Mouse (Mus musculus): ENCODE results near the gene Mtrf1. TPM values are rescaled to one million over a fixed set of nuclear protein-coding genes. Genes with fewer than 3 reads are reported as not detected.
"Not testable (repeated sequence)": the region's sequence is repeated elsewhere in the genome, so short reads cannot be mapped to it uniquely, and the experiment has no call there.

Mtrf1 gene
- polyA plus RNA-seq, 1 experiment from 2014 or later: 11.4 TPM

DNA sequence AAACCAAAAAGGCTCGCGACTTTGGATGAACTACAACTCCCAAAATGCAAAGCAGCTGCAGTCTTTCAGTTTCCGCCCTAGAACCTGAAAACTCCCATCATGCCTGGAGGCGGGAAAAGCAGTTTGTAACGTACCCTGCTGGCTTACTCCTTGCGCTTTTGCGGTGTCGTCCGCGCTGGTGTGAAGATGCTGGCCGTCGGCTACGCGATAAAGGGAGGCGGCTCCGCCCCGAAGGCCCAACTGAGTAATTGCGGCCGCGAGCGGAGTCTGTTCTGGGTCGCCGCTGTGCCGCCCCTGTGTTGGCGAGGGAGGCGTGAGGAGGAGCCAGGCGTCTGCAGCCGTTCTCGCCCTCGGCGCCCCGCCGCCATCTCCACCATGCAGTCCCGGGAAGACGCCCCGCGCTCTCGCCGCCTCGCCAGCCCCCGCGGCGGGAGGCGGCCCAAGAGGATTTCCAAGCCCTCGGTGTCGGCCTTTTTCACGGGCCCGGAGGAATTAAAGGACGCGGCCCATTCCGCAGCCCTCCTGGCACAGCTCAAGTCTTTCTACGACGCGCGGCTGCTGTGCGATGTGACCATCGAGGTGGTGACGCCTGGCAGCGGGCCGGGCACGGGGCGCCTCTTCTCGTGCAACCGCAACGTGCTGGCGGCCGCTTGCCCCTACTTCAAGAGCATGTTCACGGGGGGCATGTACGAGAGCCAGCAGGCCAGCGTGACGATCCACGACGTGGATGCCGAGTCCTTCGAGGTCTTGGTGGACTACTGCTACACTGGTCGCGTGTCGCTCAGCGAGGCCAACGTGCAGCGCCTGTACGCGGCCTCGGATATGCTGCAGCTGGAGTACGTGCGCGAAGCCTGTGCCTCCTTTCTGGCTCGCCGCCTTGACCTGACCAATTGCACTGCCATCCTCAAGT is 54.4 kb downstream of the Mtrf1 start, which contains the start of gene Kbtbd6:
TSS of gene Kbtbd6 (plus strand) at position 155 of the 910 bp plus-strand sequence.
- peak; percentile 87 for ATAC-seq (ENCODE audit: insufficient number of reproducible peaks, insufficient read depth, low FRiP score, low TSS enrichment, low read depth)

GRCm38 (mm10) chr14:79452591-79452934 is 55.0 kb downstream of the Mtrf1 start:
- H3K36me3 ChIP-seq, H3K9ac ChIP-seq, H3K4me1 ChIP-seq, H3K4me3 ChIP-seq, H3K4me2 ChIP-seq, H3K27me3 ChIP-seq, H3K9me3 ChIP-seq, H3K27ac ChIP-seq: not testable (repeated sequence)
- 0 out of 2 replicates have a peak, but pooled peaks have one; percentile 28 for ATAC-seq (ENCODE audit: insufficient number of reproducible peaks, insufficient read depth, low FRiP score, low TSS enrichment, low read depth)
- 95% methylated on average over 8 of the region's 10 CpGs for WGBS

More for the DNA sequence above, 54.4 kb downstream of the Mtrf1 start, which contains the start of gene Kbtbd6:
- H3K4me3 ChIP-seq: peak within 1 kb of the TSS; percentile 55
- H3K4me1 ChIP-seq, H3K27ac ChIP-seq, H3K36me3 ChIP-seq, H3K9me3 ChIP-seq, H3K27me3 ChIP-seq: not testable (repeated sequence)
- H3K4me2 ChIP-seq: peak within 1 kb of the TSS; percentile 68
- peak within 1 kb of the TSS; percentile 68 for H3K9ac ChIP-seq
- WGBS: 19% methylated on average over 42 of the region's 89 CpGs

DNA sequence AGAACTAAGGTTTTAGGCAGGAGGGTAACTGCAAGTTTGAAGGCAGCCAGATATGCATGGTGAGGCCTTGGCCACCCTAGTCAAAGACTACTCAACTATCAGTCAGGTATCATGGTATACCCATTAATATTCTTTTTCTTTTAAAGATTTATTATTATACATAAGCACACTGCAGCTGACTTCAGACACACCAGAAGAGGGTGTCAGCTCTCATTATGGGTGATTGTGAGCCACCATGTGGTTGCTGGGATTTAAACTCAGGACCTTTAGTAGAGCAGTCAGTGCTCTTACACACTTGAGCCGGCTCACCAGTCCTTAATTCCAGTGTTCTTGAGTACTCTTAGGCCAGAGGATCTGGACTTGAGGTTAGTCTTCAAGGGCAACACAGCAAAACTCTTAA is 62.8 kb downstream of the Mtrf1 start:
- no peak overlapping the region for H3K27ac ChIP-seq
- no peak overlapping the region for H3K9ac ChIP-seq
- H3K9me3 ChIP-seq: no peaks in the 10 kb centered on the region
- H3K36me3 ChIP-seq: peaks cover 45% of the 10 kb centered on the region
- H3K4me3 ChIP-seq: no peak overlapping the region
- H3K27me3 ChIP-seq: no peaks in the 10 kb centered on the region
- no peak overlapping the region for H3K4me2 ChIP-seq
- ATAC-seq (ENCODE audit: insufficient number of reproducible peaks, insufficient read depth, low FRiP score, low TSS enrichment, low read depth): no peak
- WGBS: 90% methylated on average over 1 of the region's 1 CpGs
- H3K4me1 ChIP-seq: no peaks in the 10 kb centered on the region

- no peak overlapping the region for H3K4me2 ChIP-seq
- no peaks in the 10 kb centered on the region for H3K27me3 ChIP-seq
- 90% methylated on average over 4 of the region's 4 CpGs for WGBS
- H3K27ac ChIP-seq: no peak overlapping the region
- H3K4me1 ChIP-seq: no peaks in the 10 kb centered on the region
- no peak overlapping the region for H3K4me3 ChIP-seq
- H3K9me3 ChIP-seq: no peaks in the 10 kb centered on the region
- H3K9ac ChIP-seq: no peak overlapping the region
- H3K36me3 ChIP-seq: peaks cover 50% of the 10 kb centered on the region
- no peak for ATAC-seq (ENCODE audit: insufficient number of reproducible peaks, insufficient read depth, low FRiP score, low TSS enrichment, low read depth)
Observed at GRCm38 (mm10) chr14:79460988-79461387, 63.4 kb downstream of the Mtrf1 start.

DNA sequence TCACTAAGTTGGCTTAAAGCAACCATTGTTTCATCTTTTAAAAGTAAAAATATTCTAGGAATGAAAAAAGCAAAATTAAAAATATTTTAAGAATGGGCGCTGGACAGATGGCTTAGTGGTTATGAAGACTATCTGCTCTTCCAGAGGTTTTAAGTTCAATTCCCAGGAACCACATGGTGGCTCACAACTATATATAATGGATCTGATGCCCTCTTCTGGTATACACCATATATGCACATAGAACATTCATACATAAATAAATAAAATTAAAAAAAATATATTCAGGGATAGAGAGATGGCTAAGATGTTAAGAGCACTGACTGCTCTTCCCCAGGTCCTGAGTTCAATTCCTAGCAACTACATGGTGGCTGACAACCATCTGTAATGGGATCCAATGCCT is 68.1 kb downstream of the Mtrf1 start:
- H3K4me3 ChIP-seq: no peak overlapping the region
- no peak overlapping the region for H3K27ac ChIP-seq
- no peaks in the 10 kb centered on the region for H3K4me1 ChIP-seq
- WGBS: 91% methylated on average over 1 of the region's 1 CpGs
- no peak overlapping the region for H3K4me2 ChIP-seq
- peaks cover 75% of the 10 kb centered on the region for H3K36me3 ChIP-seq
- no peak overlapping the region for H3K9ac ChIP-seq
- H3K27me3 ChIP-seq: no peaks in the 10 kb centered on the region
- ATAC-seq (ENCODE audit: insufficient number of reproducible peaks, insufficient read depth, low FRiP score, low TSS enrichment, low read depth): no peak
- no peaks in the 10 kb centered on the region for H3K9me3 ChIP-seq

GRCm38 (mm10) chr14:79467621-79468020 is 70.0 kb downstream of the Mtrf1 start:
- no peak for ATAC-seq (ENCODE audit: insufficient number of reproducible peaks, insufficient read depth, low FRiP score, low TSS enrichment, low read depth)
- Histone ChIP-seq H3K36me3 (peaks cover 78% of the 10 kb centered on the region), H3K27me3 (no peaks in the 10 kb centered on the region)

More at GRCm38 (mm10) chr14:79467621-79468020, 70.0 kb downstream of the Mtrf1 start:
- Histone ChIP-seq H3K9me3 (no peaks in the 10 kb centered on the region), H3K9ac (no peak overlapping the region), H3K4me3 (no peak overlapping the region), H3K4me2 (no peak overlapping the region), H3K4me1 (no peaks in the 10 kb centered on the region), H3K27ac (no peak overlapping the region)
- WGBS: 29% methylated on average over 3 of the region's 3 CpGs

Other genes with a start within 250 kb of the Mtrf1 start
- not detected in 2 replicates for gene Zfp957, start 150.4 kb upstream of the Mtrf1 start, polyA plus RNA-seq (2015; fragmentation: Nextera tagmentation; extraction: Ambion mirVana)
- gene Rgcc, start 96.1 kb upstream of the Mtrf1 start, polyA plus RNA-seq (2015; fragmentation: Nextera tagmentation; extraction: Ambion mirVana): 46.1 and 52.6 TPM in 2 replicates
- gene Naa16, start 7.0 kb upstream of the Mtrf1 start, polyA plus RNA-seq (2015; fragmentation: Nextera tagmentation; extraction: Ambion mirVana): 51.0 and 51.6 TPM in 2 replicates
- gene Kbtbd7, start 28.7 kb downstream of the Mtrf1 start, polyA plus RNA-seq (2015; fragmentation: Nextera tagmentation; extraction: Ambion mirVana): 12.6 and 13.3 TPM in 2 replicates
- 2.6 and 3.1 TPM in 2 replicates for gene Kbtbd6, start 54.1 kb downstream of the Mtrf1 start, polyA plus RNA-seq (2015; fragmentation: Nextera tagmentation; extraction: Ambion mirVana)
- gene Elf1, start 83.4 kb downstream of the Mtrf1 start, polyA plus RNA-seq (2015; fragmentation: Nextera tagmentation; extraction: Ambion mirVana): 12.9 and 13.1 TPM in 2 replicates
- 53.6 and 54.2 TPM in 2 replicates for gene Wbp4, start 83.7 kb downstream of the Mtrf1 start, polyA plus RNA-seq (2015; fragmentation: Nextera tagmentation; extraction: Ambion mirVana)
- 137 and 150 TPM in 2 replicates for gene Sugt1, start 189.9 kb downstream of the Mtrf1 start, polyA plus RNA-seq (2015; fragmentation: Nextera tagmentation; extraction: Ambion mirVana)